Mouse (Mus musculus) T-cell, adult 66 days (primary cell): ENCODE data around the gene Mknk2. TPM values are rescaled to one million over a fixed set of nuclear protein-coding genes. Genes with fewer than 3 reads are reported as not detected.

ENCODE experiments used
- total RNA-seq, 2 experiments: library from RNA; stranded (reverse); gene quantifications; 3 replicates in 1 of 2; 4 replicates in 1 of 2; pipeline ENCODE4 v1.2.4; 2023

The Mknk2 gene
- total RNA-seq, result 100 to 1,000 TPM; 280 to 313 TPM

DNA sequence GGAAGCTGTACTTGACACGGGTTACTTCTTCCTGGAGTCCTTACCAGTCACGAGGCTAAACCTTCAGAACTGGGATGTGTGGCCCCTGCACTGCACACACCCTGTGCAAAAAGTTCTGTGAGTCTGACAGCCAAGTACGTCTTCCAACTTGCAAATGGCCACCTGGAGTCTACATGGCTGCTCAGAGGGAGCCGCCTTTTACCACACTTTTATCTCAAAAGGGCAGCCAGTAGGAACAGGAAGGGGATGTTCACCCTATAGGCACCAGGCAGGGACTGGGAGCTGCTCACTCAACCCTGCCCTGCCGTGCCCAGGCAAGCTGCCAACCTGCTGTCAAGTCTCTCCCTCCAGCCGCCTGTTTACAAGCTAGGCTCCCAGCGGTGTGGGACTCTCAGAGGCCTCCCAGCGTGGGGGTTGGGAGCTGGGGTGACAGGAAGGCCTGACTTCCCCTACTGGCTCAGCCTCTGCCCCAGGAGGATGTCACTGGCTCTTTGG lies at the start of gene Mknk2:
TSS of gene Mknk2 (minus strand) at position 171 of the 495 bp plus-strand sequence.

DNA sequence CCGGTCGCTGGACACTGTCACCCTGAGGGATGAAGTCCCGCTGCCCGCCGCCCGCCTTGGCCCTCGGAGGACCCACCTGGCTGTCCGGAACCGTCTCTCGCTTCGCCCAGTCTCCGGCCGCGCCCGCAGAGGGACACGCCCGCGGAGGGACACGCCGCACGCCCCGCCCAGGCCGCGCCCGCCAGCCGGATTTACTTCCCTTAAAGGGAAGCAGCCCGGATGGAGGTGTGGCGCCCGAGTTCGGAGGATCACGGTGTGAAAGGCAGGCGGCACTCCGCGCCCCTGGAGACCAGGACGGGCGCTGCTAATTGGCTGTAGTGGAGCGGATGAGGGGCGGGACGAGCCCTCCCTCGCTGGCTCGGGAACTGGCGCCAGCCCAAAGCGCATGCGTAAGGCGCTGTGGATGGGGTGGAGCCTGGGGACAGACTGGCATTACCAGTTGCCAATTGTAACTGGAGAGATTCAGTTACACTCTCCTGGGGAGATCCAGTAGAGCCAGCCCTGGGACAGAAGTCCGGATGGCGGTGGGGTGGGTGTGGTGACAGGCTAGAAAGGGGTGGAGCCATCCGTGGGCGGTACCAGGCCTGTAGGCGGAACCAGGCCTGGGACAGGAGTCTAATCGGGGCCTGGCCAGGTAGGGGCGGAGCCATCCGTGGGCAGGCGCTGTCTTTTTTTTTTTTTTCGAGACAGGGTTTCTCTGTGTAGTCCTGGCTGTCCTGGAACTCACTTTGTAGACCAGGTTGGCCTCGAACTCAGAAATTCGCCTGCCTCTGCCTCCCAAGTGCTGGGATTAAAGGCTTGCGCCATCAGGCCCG lies 24.0 kb upstream of the Mknk2 start, which contains the start of the genes Mob3a and Izumo4:
TSS of gene Mob3a (minus strand) at position 257 of the 815 bp plus-strand sequence.
TSS of gene Izumo4 (plus strand) at position 464 of the 815 bp plus-strand sequence.

DNA sequence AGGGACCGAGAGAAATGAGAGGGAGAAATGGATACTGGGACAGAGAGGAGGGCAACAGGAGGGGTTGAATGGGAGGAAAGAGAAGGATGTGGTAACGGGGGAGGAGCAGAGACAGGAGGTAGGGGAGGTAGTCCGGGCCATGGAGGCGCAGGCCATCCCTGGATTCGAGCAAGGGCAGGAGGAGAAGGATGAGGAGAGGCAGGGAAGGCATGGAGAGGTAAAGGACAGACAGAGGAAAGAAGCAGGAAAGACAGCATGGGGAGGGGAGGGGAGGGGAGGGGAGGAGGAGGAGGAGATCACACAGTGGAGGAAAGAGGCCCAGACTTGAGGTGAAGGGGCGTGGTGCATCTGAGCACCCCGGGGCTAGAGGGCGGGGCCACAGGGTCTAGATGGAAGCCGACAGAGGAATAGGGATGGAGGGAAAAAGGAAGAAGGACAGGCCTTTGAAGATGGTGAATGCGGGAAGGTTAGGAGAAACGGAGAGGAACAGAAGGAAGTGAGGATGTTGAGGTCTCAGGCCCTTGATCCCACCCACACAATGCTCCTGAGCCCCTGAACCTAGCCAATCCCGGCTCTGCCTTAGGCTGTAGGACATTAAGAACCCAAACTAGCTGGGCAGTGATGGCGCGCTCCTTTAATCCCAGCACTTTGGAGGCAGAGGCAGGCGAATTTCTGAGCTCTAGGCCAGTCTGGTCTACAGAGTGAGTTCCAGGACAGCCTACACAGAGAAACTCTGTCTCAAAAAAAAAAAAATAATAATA lies 20.9 kb downstream of the Mknk2 start, which contains the start of gene Btbd2:
TSS of gene Btbd2 (minus strand) at position 209 of the 761 bp plus-strand sequence.

GRCm38 (mm10) chr10:80622661-80623456 lies 55.1 kb downstream of the Mknk2 start, which contains the start of gene Csnk1g2:
Gene Csnk1g2, plus strand, starts transcription at chr10:80622838.

Other genes starting within 250 kb of the Mknk2 start
- 10 to 100 TPM; 98.1 to 99.2 TPM for gene Tcf3, start 244.5 kb downstream of the Mknk2 start, total RNA-seq
- gene Onecut3, start 183.3 kb downstream of the Mknk2 start, total RNA-seq, result not detected
- not detected for gene Atp8b3, start 139.0 kb downstream of the Mknk2 start, total RNA-seq
- gene Rexo1, start 116.6 kb downstream of the Mknk2 start, total RNA-seq, result 100 to 1,000 TPM; 123 to 132 TPM
- gene Klf16, start 100.8 kb downstream of the Mknk2 start, total RNA-seq, result 10 to 100 TPM; 27.9 to 29.2 TPM
- 10 to 100 TPM; 49.3 to 56.2 TPM for gene Abhd17a, start 87.8 kb downstream of the Mknk2 start, total RNA-seq
- gene Scamp4, start 75.2 kb downstream of the Mknk2 start, total RNA-seq, result 10 to 100 TPM; 52.6 to 54.4 TPM
- 1 to 10 TPM; 3.0 to 4.8 TPM for gene Adat3, start 75.2 kb downstream of the Mknk2 start, total RNA-seq
- gene Gm49322, start 72.1 kb downstream of the Mknk2 start, total RNA-seq, result 1 to 10 TPM; 4.5 to 7.9 TPM
- gene Csnk1g2, start 55.3 kb downstream of the Mknk2 start, total RNA-seq, result 100 to 1,000 TPM; 212 to 215 TPM
- 10 to 100 TPM; 26.6 to 27.7 TPM for gene Btbd2, start 21.0 kb downstream of the Mknk2 start, total RNA-seq
- 100 to 1,000 TPM; 151 to 180 TPM for gene Mob3a, start 23.9 kb upstream of the Mknk2 start, total RNA-seq
- 10 to 100 TPM; 56.2 to 88.3 TPM for gene Izumo4, start 24.1 kb upstream of the Mknk2 start, total RNA-seq
- gene Ap3d1, start 64.2 kb upstream of the Mknk2 start, total RNA-seq, result 100 to 1,000 TPM; 144 to 150 TPM
- gene Dot1l, start 77.1 kb upstream of the Mknk2 start, total RNA-seq, result 10 to 100 TPM; 69.9 to 73.5 TPM
- 10 to 100 TPM; 76.4 to 85.9 TPM for gene Sf3a2, start 120.1 kb upstream of the Mknk2 start, total RNA-seq
- 100 to 1,000 TPM; 133 to 134 TPM for gene Plekhj1, start 120.5 kb upstream of the Mknk2 start, total RNA-seq
- 1 to 10 TPM; 2.0 to 3.3 TPM for gene Amh, start 127.1 kb upstream of the Mknk2 start, total RNA-seq
- not detected for gene Jsrp1, start 135.4 kb upstream of the Mknk2 start, total RNA-seq
- gene Oaz1, start 148.5 kb upstream of the Mknk2 start, total RNA-seq, result 100 to 1,000 TPM; 571 to 578 TPM
- not detected for gene Lingo3, start 165.9 kb upstream of the Mknk2 start, total RNA-seq
- gene Lsm7, start 177.1 kb upstream of the Mknk2 start, total RNA-seq, result 10 to 100 TPM; 37.9 to 40.3 TPM
- 10 to 100 TPM; 33.5 to 37.7 TPM for gene Sppl2b, start 177.2 kb upstream of the Mknk2 start, total RNA-seq
- gene Tmprss9, start 193.7 kb upstream of the Mknk2 start, total RNA-seq, result not detected
- gene Timm13, start 222.9 kb upstream of the Mknk2 start, total RNA-seq, result 10 to 100 TPM; 58.6 to 63.8 TPM
- 10 to 100 TPM; 14.0 to 15.8 TPM for gene Lmnb2, start 240.1 kb upstream of the Mknk2 start, total RNA-seq